Mouse (Mus musculus) thymus, postnatal 0 days (tissue): Measurements from ENCODE around the gene Thpo. TPM values are rescaled to one million over a fixed set of nuclear protein-coding genes. Genes with fewer than 3 reads are reported as not detected.

Source experiments
- polyA plus RNA-seq: library from polyadenylated mRNA; unstranded; fragments of >200 nt; fragmentation: Nextera tagmentation; extraction: Ambion mirVana; gene quantifications from 2 replicates; pipeline ENCODE4 v1.2.1, GENCODE M21; 2015

Gene Thpo
- polyA plus RNA-seq, 1 experiment from 2014 or later: 0.12 TPM

Other genes starting within 250 kb of the Thpo start
- gene Eif2b5, start 235.7 kb downstream of the Thpo start, polyA plus RNA-seq: 91.5 and 92.0 TPM in 2 replicates
- gene Dvl3, start 217.5 kb downstream of the Thpo start, polyA plus RNA-seq: 4.7 and 5.3 TPM in 2 replicates
- 397 and 421 TPM in 2 replicates for gene Ap2m1, start 199.0 kb downstream of the Thpo start, polyA plus RNA-seq
- 50.8 and 63.7 TPM in 2 replicates for gene Abcf3, start 185.9 kb downstream of the Thpo start, polyA plus RNA-seq
- gene Vwa5b2, start 145.0 kb downstream of the Thpo start, polyA plus RNA-seq: not detected in 2 replicates
- 26.4 and 32.3 TPM in 2 replicates for gene Eef1akmt4, start 122.9 kb downstream of the Thpo start, polyA plus RNA-seq
- gene Gm49333, start 122.9 kb downstream of the Thpo start, polyA plus RNA-seq: not detected in 2 replicates
- gene Alg3, start 122.8 kb downstream of the Thpo start, polyA plus RNA-seq: 22.9 and 28.4 TPM in 2 replicates
- 0.48 and 0.52 TPM in 2 replicates for gene Camk2n2, start 113.2 kb downstream of the Thpo start, polyA plus RNA-seq
- gene Ece2, start 104.7 kb downstream of the Thpo start, polyA plus RNA-seq: 0.08 and 0.23 TPM in 2 replicates
- gene Psmd2, start 82.9 kb downstream of the Thpo start, polyA plus RNA-seq: 264 TPM in 2 replicates
- gene Eif4g1, start 66.2 kb downstream of the Thpo start, polyA plus RNA-seq: 105 and 110 TPM in 2 replicates
- 2.1 and 2.3 TPM in 2 replicates for gene Fam131a, start 41.3 kb downstream of the Thpo start, polyA plus RNA-seq
- 116 and 117 TPM in 2 replicates for gene Polr2h, start 16.8 kb downstream of the Thpo start, polyA plus RNA-seq
- 5.3 and 7.1 TPM in 2 replicates for gene Clcn2, start 16.8 kb downstream of the Thpo start, polyA plus RNA-seq
- gene Chrd, start 1.4 kb downstream of the Thpo start, polyA plus RNA-seq: 0.91 and 1.3 TPM in 2 replicates